Mouse (Mus musculus): ENCODE data around the gene Icam4. TPM values are rescaled to one million over a fixed set of nuclear protein-coding genes. Genes with fewer than 3 reads are reported as not detected.

Gene Icam4
- polyA plus RNA-seq, 1 experiment from 2014 or later, result 0.17 TPM

- H3K27ac ChIP-seq, result no peak within 1 kb of the TSS
- H3K9ac ChIP-seq, result peak within 1 kb of the TSS; percentile 49; the same call in 1 of the 2 replicates
- peaks cover 74% of the 10 kb centered on the region for H3K27me3 ChIP-seq
- H3K4me1 ChIP-seq, result peaks cover 10% of the 10 kb centered on the region
- no peaks in the 10 kb centered on the region for H3K9me3 ChIP-seq (replicated peaks)
- peak within 1 kb of the TSS; percentile 15 for H3K4me3 ChIP-seq
- WGBS, result under 1% methylated on average over 28 of the region's 30 CpGs
- ATAC-seq, result no peak
- H3K36me3 ChIP-seq (ENCODE audit: poor library complexity, severe bottlenecking), result no peaks in the 10 kb centered on the region
- peak within 1 kb of the TSS; percentile 40 for H3K4me2 ChIP-seq
These were observed 13.5 kb upstream of the Icam4 start, which contains the start of gene Icam1 for GRCm38 (mm10) chr9:21015571-21016130. TSS of gene Icam1 (plus strand) at chr9:21015985.

GRCm38 (mm10) chr9:21016331-21017176, 12.6 kb upstream of the Icam4 start:
- H3K4me3 ChIP-seq, result peak overlapping the region; percentile 15
- no peaks in the 10 kb centered on the region for H3K9me3 ChIP-seq (replicated peaks)
- H3K9ac ChIP-seq, result no peak overlapping the region
- H3K4me2 ChIP-seq, result no peak overlapping the region
- H3K27ac ChIP-seq, result no peak overlapping the region
- peaks cover 10% of the 10 kb centered on the region for H3K4me1 ChIP-seq
- 5% methylated on average over 17 of the region's 17 CpGs for WGBS
- H3K27me3 ChIP-seq, result peaks cover 74% of the 10 kb centered on the region
- no peaks in the 10 kb centered on the region for H3K36me3 ChIP-seq (ENCODE audit: poor library complexity, severe bottlenecking)
- ATAC-seq, result no peak

- WGBS, result 45% methylated on average over 4 of the region's 4 CpGs
- no peak overlapping the region for H3K4me2 ChIP-seq
- ATAC-seq, result no peak
- no peaks in the 10 kb centered on the region for H3K36me3 ChIP-seq (ENCODE audit: poor library complexity, severe bottlenecking)
- no peaks in the 10 kb centered on the region for H3K9me3 ChIP-seq (replicated peaks)
- H3K27ac ChIP-seq, result no peak overlapping the region
- peaks cover 10% of the 10 kb centered on the region for H3K4me1 ChIP-seq
- peaks cover 73% of the 10 kb centered on the region for H3K27me3 ChIP-seq
- no peak overlapping the region for H3K4me3 ChIP-seq
- H3K9ac ChIP-seq, result no peak overlapping the region
These were observed 12.0 kb upstream of the Icam4 start for GRCm38 (mm10) chr9:21017177-21017575.

- Histone ChIP-seq H3K4me3 (no peak overlapping the region), H3K36me3 (ENCODE audit: poor library complexity, severe bottlenecking) (no peaks in the 10 kb centered on the region), H3K9ac (no peak overlapping the region), H3K27me3 (peaks cover 62% of the 10 kb centered on the region), H3K9me3 (replicated peaks) (no peaks in the 10 kb centered on the region), H3K4me1 (peaks cover 10% of the 10 kb centered on the region), H3K4me2 (no peak overlapping the region), H3K27ac (no peak overlapping the region)
- WGBS, result 77% methylated on average over 2 of the region's 2 CpGs
- no peak for ATAC-seq
These were observed 10.6 kb upstream of the Icam4 start for GRCm38 (mm10) chr9:21018600-21018999.

GRCm38 (mm10) chr9:21021363-21021762, 7.8 kb upstream of the Icam4 start:
- WGBS, result 77% methylated on average over 3 of the region's 3 CpGs
- H3K27ac ChIP-seq, result no peak overlapping the region
- no peaks in the 10 kb centered on the region for H3K4me1 ChIP-seq
- no peaks in the 10 kb centered on the region for H3K36me3 ChIP-seq (ENCODE audit: poor library complexity, severe bottlenecking)
- H3K27me3 ChIP-seq, result peaks cover 45% of the 10 kb centered on the region
- no peak for ATAC-seq
- H3K9ac ChIP-seq, result no peak overlapping the region
- no peaks in the 10 kb centered on the region for H3K9me3 ChIP-seq (replicated peaks)
- no peak overlapping the region for H3K4me3 ChIP-seq
- H3K4me2 ChIP-seq, result no peak overlapping the region

GRCm38 (mm10) chr9:21022288-21022687, 6.9 kb upstream of the Icam4 start:
- Histone ChIP-seq H3K4me3 (no peak overlapping the region), H3K4me2 (no peak overlapping the region), H3K9me3 (replicated peaks) (no peaks in the 10 kb centered on the region), H3K9ac (no peak overlapping the region), H3K36me3 (ENCODE audit: poor library complexity, severe bottlenecking) (no peaks in the 10 kb centered on the region), H3K27me3 (peaks cover 45% of the 10 kb centered on the region), H3K4me1 (no peaks in the 10 kb centered on the region), H3K27ac (no peak overlapping the region)
- WGBS, result 61% methylated on average over 6 of the region's 6 CpGs
- no peak for ATAC-seq

- ATAC-seq, result no peak
- peaks cover 44% of the 10 kb centered on the region for H3K27me3 ChIP-seq
- WGBS, result 84% methylated on average over 1 of the region's 1 CpGs
These were observed 6.4 kb upstream of the Icam4 start for GRCm38 (mm10) chr9:21022726-21023125.

GRCm38 (mm10) chr9:21025258-21025810, 3.8 kb upstream of the Icam4 start:
- peaks cover 14% of the 10 kb centered on the region for H3K4me1 ChIP-seq
- peaks cover 55% of the 10 kb centered on the region for H3K27me3 ChIP-seq
- WGBS, result 76% methylated on average over 19 of the region's 19 CpGs
- H3K4me2 ChIP-seq, result no peak overlapping the region
- H3K27ac ChIP-seq, result no peak overlapping the region
- no peak overlapping the region for H3K9ac ChIP-seq
- no peak overlapping the region for H3K4me3 ChIP-seq
- no peaks in the 10 kb centered on the region for H3K9me3 ChIP-seq (replicated peaks)
- no peak for ATAC-seq
- no peaks in the 10 kb centered on the region for H3K36me3 ChIP-seq (ENCODE audit: poor library complexity, severe bottlenecking)

More at GRCm38 (mm10) chr9:21022726-21023125, 6.4 kb upstream of the Icam4 start:
- Histone ChIP-seq H3K9ac (no peak overlapping the region), H3K4me2 (no peak overlapping the region), H3K4me1 (no peaks in the 10 kb centered on the region), H3K9me3 (replicated peaks) (no peaks in the 10 kb centered on the region), H3K4me3 (no peak overlapping the region), H3K27ac (no peak overlapping the region), H3K36me3 (ENCODE audit: poor library complexity, severe bottlenecking) (no peaks in the 10 kb centered on the region)

GRCm38 (mm10) chr9:21026849-21027248, 2.3 kb upstream of the Icam4 start:
- Histone ChIP-seq H3K36me3 (ENCODE audit: poor library complexity, severe bottlenecking) (no peaks in the 10 kb centered on the region), H3K27me3 (peaks cover 64% of the 10 kb centered on the region), H3K4me1 (peaks cover 29% of the 10 kb centered on the region), H3K27ac (no peak overlapping the region), H3K9ac (no peak overlapping the region), H3K4me3 (no peak overlapping the region), H3K9me3 (replicated peaks) (no peaks in the 10 kb centered on the region), H3K4me2 (no peak overlapping the region)
- WGBS, result 82% methylated on average over 12 of the region's 12 CpGs
- ATAC-seq, result no peak

GRCm38 (mm10) chr9:21027774-21028290, 1.3 kb upstream of the Icam4 start:
- peaks cover 38% of the 10 kb centered on the region for H3K4me1 ChIP-seq
- H3K4me3 ChIP-seq, result no peak overlapping the region
- WGBS, result 56% methylated on average over 8 of the region's 8 CpGs
- no peak overlapping the region for H3K4me2 ChIP-seq
- H3K9me3 ChIP-seq (replicated peaks), result no peaks in the 10 kb centered on the region
- no peaks in the 10 kb centered on the region for H3K36me3 ChIP-seq (ENCODE audit: poor library complexity, severe bottlenecking)
- ATAC-seq, result no peak
- H3K27me3 ChIP-seq, result peaks cover 74% of the 10 kb centered on the region
- H3K27ac ChIP-seq, result no peak overlapping the region
- no peak overlapping the region for H3K9ac ChIP-seq

GRCm38 (mm10) chr9:21028560-21029110, 538 bp upstream of the Icam4 start:
- H3K27ac ChIP-seq, result no peak overlapping the region
- H3K36me3 ChIP-seq (ENCODE audit: poor library complexity, severe bottlenecking), result no peaks in the 10 kb centered on the region
- H3K4me2 ChIP-seq, result no peak overlapping the region
- no peak overlapping the region for H3K9ac ChIP-seq
- WGBS, result 69% methylated on average over 6 of the region's 6 CpGs
- no peak for ATAC-seq
- H3K4me1 ChIP-seq, result peaks cover 46% of the 10 kb centered on the region
- no peak overlapping the region for H3K4me3 ChIP-seq
- H3K27me3 ChIP-seq, result peaks cover 82% of the 10 kb centered on the region
- H3K9me3 ChIP-seq (replicated peaks), result no peaks in the 10 kb centered on the region

GRCm38 (mm10) chr9:21030055-21030600, 955 bp downstream of the Icam4 start:
- no peak overlapping the region for H3K4me3 ChIP-seq
- no peak for ATAC-seq

More at GRCm38 (mm10) chr9:21030055-21030600, 955 bp downstream of the Icam4 start:
- H3K9ac ChIP-seq, result no peak overlapping the region
- peak overlapping the region; percentile 94 for H3K4me2 ChIP-seq
- no peaks in the 10 kb centered on the region for H3K36me3 ChIP-seq (ENCODE audit: poor library complexity, severe bottlenecking)
- WGBS, result 21% methylated on average over 22 of the region's 22 CpGs
- no peak overlapping the region for H3K27ac ChIP-seq
- H3K27me3 ChIP-seq, result peaks cover 96% of the 10 kb centered on the region
- no peaks in the 10 kb centered on the region for H3K9me3 ChIP-seq (replicated peaks)
- peaks cover 47% of the 10 kb centered on the region for H3K4me1 ChIP-seq
